Mouse (Mus musculus) bone marrow, adult 2 months (tissue): ENCODE results near the gene Fgfr2.

ENCODE experiments used
- CTCF ChIP-seq: fragments of 200-500 bp; IDR thresholded peaks from 2 replicates; pipeline ENCODE4 v1.5.1; 2011; ENCODE audit warnings: low read length, control low read depth; ENCODE audit not compliant: control insufficient read depth, insufficient read depth
- POLR2A ChIP-seq: fragments of 200-500 bp; IDR thresholded peaks from 2 replicates; pipeline ENCODE4 v1.6.1; 2011; ENCODE audit warnings: low read depth, mild to moderate bottlenecking, control low read depth, low read length, borderline replicate concordance; ENCODE audit not compliant: control insufficient read depth

DNA sequence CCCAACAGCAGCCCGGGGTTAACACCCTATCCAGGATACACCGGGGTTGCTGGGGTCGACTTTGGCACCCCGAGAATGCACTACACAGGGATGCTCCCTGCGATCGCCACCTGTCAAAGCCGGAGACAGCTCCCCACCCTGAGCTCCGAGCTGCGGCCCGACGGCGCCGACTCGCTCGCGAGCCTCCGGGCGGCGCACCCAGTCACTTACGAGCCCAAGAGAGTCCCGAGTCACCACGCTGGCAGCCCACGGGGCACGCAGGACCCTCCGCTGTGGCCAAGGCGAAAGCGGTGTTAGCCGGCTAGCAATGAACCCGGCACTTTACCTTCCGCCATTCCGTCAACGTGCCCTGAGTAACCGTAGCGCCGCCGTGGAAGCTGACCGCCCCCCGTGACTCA, 1713.2 kb downstream of the Fgfr2 start:
- TF ChIP-seq CTCF (no peak), POLR2A (no peak)
